Mouse (Mus musculus) monocyte, adult 2 months (primary cell): ENCODE data around the gene Trabd.

Experiments
- DNase-seq, 2 experiments: peaks; one replicate each; pipeline ENCODE4 v3.0.0; 2022; ENCODE audit warnings: low spot score in 2 of 2, low read depth in 1 of 2

The Trabd gene

GRCm38 (mm10) chr15:89125351-89125750, 50.4 kb downstream of the Trabd start:
- no peak for DNase-seq

GRCm38 (mm10) chr15:89126622-89127021, 51.7 kb downstream of the Trabd start:
- no peak for DNase-seq

GRCm38 (mm10) chr15:89127364-89127940, 52.5 kb downstream of the Trabd start:
- DNase-seq, result no peak

GRCm38 (mm10) chr15:89128382-89129350, 53.7 kb downstream of the Trabd start, which contains the start of gene Hdac10:
TSS of gene Hdac10 (minus strand) at chr15:89128700.
- peak; percentile 48 to 72 for DNase-seq

GRCm38 (mm10) chr15:89130245-89130644, 55.3 kb downstream of the Trabd start:
- no peak for DNase-seq

GRCm38 (mm10) chr15:89131316-89131715, 56.4 kb downstream of the Trabd start:
- DNase-seq, result peak; percentile 77 to 80
